Mouse (Mus musculus) kidney, postnatal 14 days (tissue): ENCODE results near the gene B3gnt3.

Source experiments
- DNase-seq: peaks from one replicate; pipeline ENCODE4 v3.0.0; 2022; ENCODE audit warnings: mixed read lengths

B3gnt3 gene

DNA sequence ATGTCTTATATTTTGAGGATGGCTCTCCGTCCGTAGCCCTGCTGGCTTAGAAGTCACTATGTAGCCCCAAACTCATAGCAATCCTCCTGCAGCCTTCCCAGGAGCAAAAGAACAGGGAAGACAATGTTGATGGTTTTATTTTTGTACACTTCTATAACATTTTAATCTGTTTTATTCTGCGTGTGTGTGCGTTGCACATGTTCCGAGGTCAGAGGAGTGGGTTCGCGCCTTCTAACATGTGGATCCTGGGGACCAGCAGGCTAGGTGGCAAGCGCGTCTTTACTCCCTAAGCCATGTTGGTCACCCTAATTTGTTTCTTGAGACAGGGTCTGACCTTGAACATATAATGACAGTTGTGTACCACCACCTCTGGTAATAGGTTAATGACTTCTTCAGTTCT, 24.8 kb downstream of the B3gnt3 start:
- DNase-seq = no peak

DNA sequence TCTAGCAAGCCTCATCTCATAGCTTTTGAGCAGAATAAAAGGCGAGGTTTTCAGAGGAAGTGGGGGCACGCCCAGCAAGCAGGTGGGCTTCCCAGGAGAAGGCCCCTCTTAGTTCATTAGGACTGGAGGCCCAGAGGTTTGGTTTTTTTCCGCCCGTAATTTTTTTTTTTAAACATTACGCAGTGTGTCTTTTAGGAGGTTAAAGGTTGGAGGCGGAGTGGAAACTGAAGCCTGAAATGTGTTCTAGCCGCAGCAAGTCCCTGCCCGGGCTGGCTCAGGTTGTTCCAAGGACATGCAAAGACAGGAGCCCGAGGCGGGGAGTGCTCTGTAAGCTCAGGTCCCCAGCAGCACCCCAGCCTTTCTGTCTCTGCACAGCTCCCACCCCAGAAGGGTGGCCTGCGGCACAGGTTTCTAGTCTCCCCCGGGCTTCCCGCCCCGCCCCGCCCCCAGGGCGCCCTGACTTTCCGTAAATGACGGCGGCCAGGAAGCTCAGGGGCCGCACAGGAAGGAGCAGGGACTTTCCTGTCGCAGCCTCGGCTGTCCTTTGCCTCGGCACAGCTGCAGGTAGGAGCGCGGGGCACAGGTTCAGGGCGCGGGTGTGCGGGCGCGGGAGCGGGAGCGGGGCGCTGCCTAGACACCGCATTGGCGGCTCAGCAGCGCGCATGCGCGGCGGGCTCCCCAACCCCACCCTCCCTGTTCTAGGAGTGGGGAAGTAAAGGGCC, 25.4 kb downstream of the B3gnt3 start, which contains the start of gene Jak3:
Jak3 (plus strand) TSS at position 277 of the 722 bp plus-strand sequence.
- DNase-seq = peak; percentile 71

DNA sequence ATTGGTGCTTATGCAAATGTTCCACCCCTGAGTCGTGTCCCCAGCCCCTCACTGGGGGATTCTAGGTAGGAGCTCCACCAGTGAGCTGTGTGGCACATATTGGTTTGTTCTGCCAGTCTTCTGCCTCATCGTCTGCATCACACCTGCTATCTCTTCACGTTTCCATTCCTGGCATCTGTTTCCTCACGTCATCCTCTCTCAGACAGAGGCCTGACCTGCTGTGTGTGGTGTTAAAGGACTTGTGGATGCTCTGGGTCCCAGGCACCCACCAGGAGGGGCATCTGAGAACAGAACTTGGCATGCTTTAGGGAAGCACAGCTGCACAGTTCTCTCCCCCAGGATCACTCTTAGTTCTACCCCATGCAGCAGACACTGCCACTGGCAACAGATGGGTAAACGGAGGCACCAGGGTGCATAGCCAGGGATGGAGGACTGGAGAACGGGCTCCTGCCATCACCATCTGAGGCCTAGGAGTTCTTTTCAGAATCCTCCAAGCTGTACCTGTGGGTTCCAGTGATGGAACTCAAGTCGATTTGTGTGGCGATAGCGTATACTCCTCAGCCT, 26.1 kb downstream of the B3gnt3 start:
- no peak for DNase-seq

- DNase-seq = no peak
Observed at GRCm38 (mm10) chr8:71674071-71674470, 27.5 kb downstream of the B3gnt3 start.

DNA sequence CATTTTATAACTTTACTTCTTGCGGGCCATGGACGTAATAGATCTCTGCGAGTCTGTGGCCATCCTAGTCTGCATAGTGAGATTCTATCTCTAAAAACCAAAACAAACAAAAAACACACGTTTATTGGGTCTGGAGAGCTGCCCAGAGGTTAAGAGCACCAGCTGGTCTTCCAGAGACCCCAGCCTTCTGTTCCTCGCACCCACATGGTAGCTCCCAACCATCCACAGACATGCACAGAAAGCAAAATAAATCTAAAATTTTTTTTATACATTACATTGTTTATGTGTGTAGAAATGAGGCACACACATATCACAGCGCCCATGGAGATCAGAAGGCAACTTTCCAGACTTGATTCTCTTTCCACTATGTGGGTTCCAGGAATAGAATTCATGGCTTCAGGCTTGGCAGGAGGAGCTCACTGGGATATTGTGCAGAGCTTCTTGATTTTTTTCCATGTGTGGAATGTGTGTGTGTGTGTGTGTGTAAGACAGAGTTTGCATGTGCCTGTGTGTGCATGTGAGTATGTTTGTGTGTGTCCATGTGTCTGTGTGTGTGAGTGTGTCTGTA, 29.3 kb downstream of the B3gnt3 start:
- DNase-seq = no peak

DNA sequence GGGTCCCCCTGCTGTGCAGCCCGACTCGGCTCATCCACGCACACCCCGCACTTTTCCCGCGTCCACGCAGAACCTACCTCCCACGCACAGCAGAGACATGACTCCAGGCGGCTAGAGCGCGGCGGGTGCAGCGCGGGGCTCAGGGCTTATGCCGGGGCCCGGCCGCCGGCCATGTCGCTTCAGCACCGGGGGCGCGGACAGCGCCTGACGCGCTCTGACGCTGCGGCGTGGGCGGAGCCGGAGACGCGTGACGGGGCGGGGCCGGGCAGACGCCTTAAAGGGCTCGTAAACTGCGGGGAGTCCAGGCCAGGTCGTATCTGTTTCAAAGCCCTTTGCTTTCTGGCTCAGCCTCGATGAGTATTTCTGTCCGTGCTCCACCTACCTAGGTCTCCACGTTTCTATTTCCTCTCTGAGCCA, 30.0 kb downstream of the B3gnt3 start, which contains the start of gene Unc13a:
Unc13a (minus strand) TSS at position 209 of the 417 bp plus-strand sequence.
- peak; percentile 93 for DNase-seq

DNA sequence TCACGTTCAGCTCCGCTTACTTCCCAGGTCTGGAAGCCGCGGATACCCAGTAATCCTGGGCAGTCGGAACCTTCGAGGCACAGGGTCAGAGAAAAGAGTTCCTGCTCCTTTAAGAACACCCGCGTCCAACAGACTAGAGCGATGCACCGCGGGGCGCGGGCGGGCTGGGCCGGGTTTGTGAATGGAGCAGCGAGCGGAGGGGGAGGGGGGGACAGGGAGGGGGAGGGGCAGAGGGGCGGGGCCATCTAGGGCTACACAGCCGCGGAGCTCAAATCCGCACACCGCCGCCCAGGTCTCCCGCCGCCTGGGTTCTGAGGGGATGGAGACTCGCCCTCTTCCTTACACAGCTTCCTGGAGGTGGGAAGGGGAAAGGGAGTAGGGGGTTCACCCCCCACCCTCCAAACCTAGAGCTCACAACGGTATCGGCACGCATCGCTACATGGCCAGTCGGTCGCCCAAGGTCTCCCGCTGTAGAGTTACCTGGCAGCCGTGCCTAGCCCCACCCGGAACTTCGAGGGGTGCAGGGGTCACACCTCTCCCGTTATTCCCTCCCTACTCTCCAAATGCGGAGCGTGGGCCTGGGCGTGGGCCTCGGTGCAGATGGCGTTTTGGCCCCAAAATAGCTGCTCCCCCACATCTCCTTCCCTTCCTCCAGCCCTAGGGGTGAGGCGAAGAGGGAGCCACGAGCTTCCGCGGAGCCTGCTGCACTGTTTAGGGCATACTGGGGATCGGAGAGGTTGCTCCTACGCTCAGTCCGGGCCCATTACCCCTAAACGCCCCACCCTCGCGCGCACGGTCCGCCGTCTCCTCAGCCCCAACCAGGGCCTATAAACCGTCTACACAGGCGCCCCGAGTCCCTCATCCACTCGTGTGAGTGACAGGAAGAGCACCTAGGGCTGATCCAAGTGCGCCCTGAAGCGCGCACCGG, 30.7 kb downstream of the B3gnt3 start:
- peak; percentile 52 for DNase-seq

GRCm38 (mm10) chr8:71670198-71670597, 31.4 kb downstream of the B3gnt3 start:
- no peak for DNase-seq

- DNase-seq = peak; percentile 59
Observed at GRCm38 (mm10) chr8:71668220-71668975, 33.2 kb downstream of the B3gnt3 start.

- no peak for DNase-seq
Observed at GRCm38 (mm10) chr8:71667256-71667655, 34.3 kb downstream of the B3gnt3 start.

- no peak for DNase-seq
Observed at GRCm38 (mm10) chr8:71666855-71667254, 34.7 kb downstream of the B3gnt3 start.

GRCm38 (mm10) chr8:71665331-71666130, 36.1 kb downstream of the B3gnt3 start:
- DNase-seq = peak; percentile 75

DNA sequence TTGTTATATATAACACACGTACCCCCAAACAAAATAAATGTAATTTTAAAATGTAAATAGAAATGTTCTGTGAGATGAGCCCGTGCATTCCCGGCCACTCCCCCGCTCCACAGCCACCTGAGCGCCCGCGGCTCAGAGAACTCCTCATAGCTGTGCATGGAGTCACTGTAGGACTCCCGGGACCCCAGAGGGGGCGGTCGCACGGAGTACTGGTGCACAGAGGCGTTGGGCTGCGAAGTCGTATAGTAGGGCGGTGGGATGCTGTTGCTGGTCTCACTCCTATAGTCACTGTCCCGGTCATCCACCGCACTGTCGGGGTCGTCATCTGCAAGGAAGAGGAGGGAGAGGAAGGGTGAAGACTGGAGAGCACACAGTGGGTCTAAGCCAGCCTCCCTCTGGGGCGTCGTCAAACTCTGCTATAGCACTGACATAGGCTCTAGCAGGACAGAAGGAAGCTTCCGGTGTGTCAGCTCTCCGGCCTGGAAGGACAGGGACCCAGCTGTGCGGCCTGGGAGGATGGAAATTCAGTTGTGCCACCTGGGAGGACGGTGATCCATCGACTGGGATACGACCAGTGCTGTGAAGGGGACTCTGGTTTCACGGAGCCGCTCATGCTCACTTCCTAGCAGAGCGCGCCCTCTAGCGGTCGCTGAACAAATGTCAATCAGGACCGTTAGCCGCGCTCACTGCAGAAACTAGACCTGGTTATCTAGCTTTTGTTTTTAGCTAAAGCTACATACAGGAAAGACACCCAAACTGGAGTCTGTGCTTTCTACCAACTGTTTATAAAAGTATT, 41.1 kb downstream of the B3gnt3 start:
- peak; percentile 88 for DNase-seq

DNA sequence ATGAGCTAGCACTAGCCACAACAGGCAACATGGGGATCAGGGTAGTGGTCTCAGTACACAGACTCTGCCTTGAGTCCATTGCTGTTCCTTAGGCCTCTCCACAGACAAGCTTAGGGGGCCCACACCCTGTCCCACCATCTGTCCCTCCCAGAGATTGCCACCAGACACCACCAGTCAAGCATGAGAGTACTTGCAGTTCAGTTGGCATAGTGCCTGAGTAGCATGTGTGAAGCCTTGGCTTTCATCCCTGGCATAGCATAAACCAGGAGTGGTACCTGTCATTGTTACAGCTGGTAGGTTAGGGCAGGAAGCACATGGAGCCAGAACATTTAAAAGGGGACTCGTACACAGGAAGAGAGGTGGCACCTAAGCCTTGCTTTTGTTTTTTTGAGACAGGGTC, 41.8 kb downstream of the B3gnt3 start:
- DNase-seq = no peak

- DNase-seq = peak; percentile 30
Observed at GRCm38 (mm10) chr8:71658515-71659049, 43.0 kb downstream of the B3gnt3 start.

DNA sequence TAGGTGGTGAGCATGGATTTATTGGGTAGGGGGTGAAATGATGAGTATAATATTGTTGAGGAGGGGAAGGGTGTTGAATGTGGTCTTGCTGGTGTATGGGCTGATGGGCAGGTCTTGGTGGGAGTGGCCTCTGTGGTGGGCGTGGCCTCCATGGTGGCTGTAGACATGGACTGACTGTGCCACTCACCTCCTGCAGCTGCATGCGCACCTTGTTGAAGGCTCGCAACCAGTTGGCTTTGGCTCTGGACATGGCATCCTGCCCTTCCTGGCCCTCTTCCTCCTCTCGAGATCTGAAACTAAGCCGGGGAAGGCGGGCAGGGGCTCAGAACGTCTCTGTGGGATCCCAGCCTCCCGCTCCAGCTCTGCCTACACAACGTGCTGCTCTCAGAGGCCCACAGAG, 43.8 kb downstream of the B3gnt3 start:
- no peak for DNase-seq

- peak; percentile 39 for DNase-seq
Observed at GRCm38 (mm10) chr8:71654600-71654999, 47.0 kb downstream of the B3gnt3 start.

GRCm38 (mm10) chr8:71645510-71645909, 56.1 kb downstream of the B3gnt3 start:
- DNase-seq = no peak
